Mouse (Mus musculus) liver, postnatal 0 days (tissue): Measurements from ENCODE around the gene Gm1043. TPM values are rescaled to one million over a fixed set of nuclear protein-coding genes. Genes with fewer than 3 reads are reported as not detected.

Experiments used
- ATAC-seq: fragments of 200-750 bp; cut with Nextera tagmentation; 2 replicates; pipeline ENCODE4 v1.8.0; 2017; ENCODE audit warnings: mild to moderate bottlenecking, moderate library complexity
- DNase-seq: peaks from one replicate; pipeline ENCODE4 v3.0.0-alpha.2; 2016
- H3K27ac ChIP-seq: fragments of 300-500 bp; sonication (generic); 2 replicates; pipeline ENCODE4 v1.5.1; 2014; ENCODE audit warnings: antibody characterized with exemption, moderate library complexity, mild to moderate bottlenecking, low read depth
- H3K27me3 ChIP-seq: fragments of 300-500 bp; sonication (generic); 2 replicates; pipeline ENCODE4 v1.6.1; 2014; ENCODE audit warnings: low read length, control low read depth, mixed read lengths; ENCODE audit not compliant: insufficient read depth
- H3K36me3 ChIP-seq: fragments of 300-500 bp; sonication (generic); replicated peaks from 2 replicates; pipeline ENCODE4 v1.6.1; 2014; ENCODE audit warnings: mild to moderate bottlenecking, control low read depth, low read length, moderate library complexity, mixed read lengths; ENCODE audit not compliant: insufficient read depth
- H3K4me1 ChIP-seq: fragments of 300-500 bp; sonication (generic); 2 replicates; pipeline ENCODE4 v1.6.1; 2014; ENCODE audit warnings: antibody characterized with exemption, mild to moderate bottlenecking, control low read depth; ENCODE audit not compliant: insufficient read depth
- H3K4me2 ChIP-seq: fragments of 300-500 bp; sonication (generic); 2 replicates; pipeline ENCODE4 v1.6.1; 2014; ENCODE audit warnings: low read depth, mild to moderate bottlenecking, low read length, moderate library complexity, mixed read lengths
- H3K4me3 ChIP-seq: fragments of 300-500 bp; sonication (generic); 2 replicates; pipeline ENCODE4 v1.5.1; 2014; ENCODE audit warnings: low read depth, low read length
- H3K9ac ChIP-seq: fragments of 300-500 bp; sonication (generic); replicated peaks from 2 replicates; pipeline ENCODE4 v1.6.1; 2014; ENCODE audit warnings: mild to moderate bottlenecking, moderate library complexity
- H3K9me3 ChIP-seq: fragments of 300-500 bp; sonication (generic); 2 replicates; pipeline ENCODE4 v1.6.1; 2016; ENCODE audit warnings: mild to moderate bottlenecking, control low read depth, low read length, mixed read lengths
- CTCF ChIP-seq: sonication (generic); IDR thresholded peaks from 2 replicates; pipeline ENCODE4 v1.5.1; 2016; ENCODE audit warnings: antibody characterized with exemption, low read depth
- EP300 ChIP-seq: IDR thresholded peaks from 2 replicates; pipeline ENCODE4 v1.6.1; 2016; ENCODE audit warnings: antibody characterized with exemption, low read depth, mild to moderate bottlenecking
- WGBS: fragments of 180-500 bp; shearing (Covaris S2); extraction: QIAGEN DNeasy Blood & Tissue Kit; methylation state at CpG from one replicate; pipeline ENCODE4 v1.1.7; 2014; ENCODE audit not compliant: insufficient replicate concordance; 5-methylcytosine and 5-hydroxymethylcytosine counted together
- polyA plus RNA-seq: library from polyadenylated mRNA; unstranded; fragments of >200 nt; fragmentation: Nextera tagmentation; extraction: Ambion mirVana; gene quantifications from 2 replicates; pipeline ENCODE4 v1.2.1, GENCODE M21; 2015

The Gm1043 gene
- polyA plus RNA-seq, 1 experiment from 2014 or later: not detected

GRCm38 (mm10) chr5:37117126-37117525 is 32.0 kb downstream of the Gm1043 start:
- Histone ChIP-seq H3K36me3 (no peaks in the 10 kb centered on the region), H3K27ac (no peak overlapping the region), H3K4me2 (no peak overlapping the region), H3K4me1 (no peaks in the 10 kb centered on the region), H3K9me3 (no peaks in the 10 kb centered on the region), H3K27me3 (no peaks in the 10 kb centered on the region), H3K4me3 (no peak overlapping the region), H3K9ac (no peak overlapping the region)
- TF ChIP-seq CTCF: peak; percentile 28; the same call in 1 of the 2 replicates
- no peak for TF ChIP-seq EP300
- no peak for ATAC-seq
- 54% methylated on average over 9 of the region's 9 CpGs for WGBS
- no peak for DNase-seq

DNA sequence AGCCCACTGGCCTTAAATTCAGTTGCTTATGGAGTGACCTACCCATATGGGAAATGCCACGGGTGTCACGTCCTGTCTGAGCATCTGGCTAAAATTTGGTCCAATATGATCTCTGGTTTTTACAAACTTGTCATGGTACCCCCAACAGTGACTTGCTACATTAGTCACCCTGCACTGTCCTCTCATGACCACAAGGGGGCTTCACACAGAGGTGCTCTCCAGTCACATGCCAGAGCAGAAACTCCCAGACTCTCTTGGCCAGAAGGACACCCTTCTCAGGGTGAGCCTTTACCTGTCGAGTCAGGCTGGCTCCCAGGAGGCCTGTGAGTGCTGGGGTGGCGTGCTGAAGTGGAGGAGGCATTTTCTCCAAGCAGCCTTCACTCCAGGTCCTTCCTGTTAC is 33.1 kb downstream of the Gm1043 start:
- peak; percentile 23 for DNase-seq
- H3K36me3 ChIP-seq: no peaks in the 10 kb centered on the region
- no peaks in the 10 kb centered on the region for H3K27me3 ChIP-seq
- no peak overlapping the region for H3K27ac ChIP-seq
- no peak overlapping the region for H3K9ac ChIP-seq
- ATAC-seq: no peak
- WGBS: 38% methylated on average over 4 of the region's 4 CpGs
- H3K4me2 ChIP-seq: no peak overlapping the region
- no peaks in the 10 kb centered on the region for H3K9me3 ChIP-seq
- TF ChIP-seq EP300: no peak
- peak; percentile 74 for TF ChIP-seq CTCF
- no peak overlapping the region for H3K4me3 ChIP-seq
- H3K4me1 ChIP-seq: no peaks in the 10 kb centered on the region

GRCm38 (mm10) chr5:37121186-37121680 is 36.1 kb downstream of the Gm1043 start:
- DNase-seq (no peak), ATAC-seq (no peak)
- Histone ChIP-seq H3K27ac (no peak overlapping the region), H3K4me3 (no peak overlapping the region), H3K4me2 (no peak overlapping the region), H3K4me1 (no peaks in the 10 kb centered on the region), H3K9me3 (no peaks in the 10 kb centered on the region), H3K27me3 (no peaks in the 10 kb centered on the region), H3K36me3 (no peaks in the 10 kb centered on the region), H3K9ac (no peak overlapping the region)
- 64% methylated on average over 7 of the region's 7 CpGs for WGBS
- TF ChIP-seq EP300 (no peak), CTCF (no peak)

DNA sequence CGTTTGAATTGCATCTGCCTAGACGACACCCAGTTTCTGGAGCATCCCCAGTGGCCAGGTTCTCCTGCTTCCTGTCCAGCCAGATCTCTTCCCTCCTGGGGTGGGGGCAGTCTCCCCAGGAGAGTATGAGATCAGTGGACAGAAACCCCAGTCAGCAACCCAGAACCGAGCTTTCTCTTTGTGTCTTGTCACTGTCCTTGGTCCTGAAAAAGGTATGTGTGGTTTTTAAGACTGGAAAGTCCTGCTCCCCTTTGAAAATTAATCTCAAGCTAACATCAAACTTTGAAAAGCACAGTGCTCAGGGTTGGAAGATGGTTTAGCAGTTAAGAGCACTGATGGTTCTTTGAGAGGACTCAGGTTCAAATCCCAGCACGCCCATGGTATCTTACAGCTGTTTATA is 46.7 kb downstream of the Gm1043 start:
- no peaks in the 10 kb centered on the region for H3K27me3 ChIP-seq
- no peaks in the 10 kb centered on the region for H3K4me1 ChIP-seq
- no peaks in the 10 kb centered on the region for H3K9me3 ChIP-seq
- no peak overlapping the region for H3K9ac ChIP-seq
- no peak overlapping the region for H3K27ac ChIP-seq
- TF ChIP-seq CTCF (no peak), EP300 (no peak)
- DNase-seq (no peak), ATAC-seq (no peak)
- 50% methylated on average over 4 of the region's 4 CpGs for WGBS
- H3K4me3 ChIP-seq: no peak overlapping the region
- no peak overlapping the region for H3K4me2 ChIP-seq
- no peaks in the 10 kb centered on the region for H3K36me3 ChIP-seq

DNA sequence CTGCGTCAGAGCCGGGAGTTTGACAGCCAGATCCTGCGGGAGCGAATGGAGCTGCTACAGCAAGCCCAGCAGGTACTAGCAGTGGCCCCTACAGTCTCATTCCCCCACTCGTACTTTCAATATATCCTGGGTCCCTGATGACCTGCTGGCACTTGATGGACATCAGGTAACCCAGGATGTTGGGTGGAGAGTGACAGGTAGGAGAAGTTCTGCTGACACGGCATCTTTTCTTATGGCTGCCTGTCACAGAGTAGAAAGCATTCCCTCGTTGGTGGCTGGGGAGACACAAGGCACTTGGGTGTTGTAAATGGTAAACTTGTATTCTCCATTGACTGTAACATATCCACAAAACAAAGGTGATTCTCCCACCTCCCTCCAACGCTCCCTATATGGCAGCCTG is 56.6 kb downstream of the Gm1043 start:
- DNase-seq (no peak), ATAC-seq (no peak)
- no peak overlapping the region for H3K4me3 ChIP-seq
- no peaks in the 10 kb centered on the region for H3K36me3 ChIP-seq
- no peak overlapping the region for H3K4me2 ChIP-seq
- H3K9me3 ChIP-seq: no peaks in the 10 kb centered on the region
- TF ChIP-seq CTCF: no peak
- H3K27me3 ChIP-seq: no peaks in the 10 kb centered on the region
- no peaks in the 10 kb centered on the region for H3K4me1 ChIP-seq
- no peak overlapping the region for H3K9ac ChIP-seq
- 68% methylated on average over 8 of the region's 8 CpGs for WGBS
- H3K27ac ChIP-seq: no peak overlapping the region

DNA sequence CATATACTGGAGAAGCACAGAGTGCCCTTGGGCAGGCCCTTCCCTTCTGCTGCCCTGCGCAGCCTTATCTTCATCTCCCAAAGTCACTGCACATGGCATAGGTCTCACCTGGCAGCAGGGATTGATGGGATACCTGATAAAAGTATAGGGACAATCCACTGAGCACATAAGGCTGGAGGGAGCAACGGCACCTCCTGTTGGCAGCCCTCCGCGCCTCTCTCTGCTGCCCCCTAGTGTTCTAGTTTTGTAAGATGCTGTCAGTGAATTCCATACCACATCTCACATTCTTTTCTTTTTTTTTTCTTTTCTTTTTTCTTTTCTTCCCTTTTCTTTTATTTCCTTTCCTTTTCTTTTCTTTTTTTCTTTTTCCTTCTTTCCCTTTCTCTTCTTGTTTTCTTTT is 62.4 kb downstream of the Gm1043 start:
- no peak for TF ChIP-seq EP300
- TF ChIP-seq CTCF: peak; percentile 80
- Histone ChIP-seq H3K36me3 (no peaks in the 10 kb centered on the region), H3K4me2 (no peak overlapping the region), H3K27ac (no peak overlapping the region), H3K9ac (no peak overlapping the region), H3K9me3 (no peaks in the 10 kb centered on the region), H3K4me1 (no peaks in the 10 kb centered on the region), H3K27me3 (no peaks in the 10 kb centered on the region), H3K4me3 (no peak overlapping the region)
- DNase-seq (peak; percentile 34), ATAC-seq (no peak)
- 16% methylated on average over 4 of the region's 4 CpGs for WGBS

GRCm38 (mm10) chr5:37150650-37151049 is 65.5 kb downstream of the Gm1043 start:
- H3K9me3 ChIP-seq: no peaks in the 10 kb centered on the region
- no peaks in the 10 kb centered on the region for H3K4me1 ChIP-seq
- WGBS: 51% methylated on average over 5 of the region's 5 CpGs
- ATAC-seq (no peak), DNase-seq (no peak)
- no peak overlapping the region for H3K27ac ChIP-seq
- no peak overlapping the region for H3K4me3 ChIP-seq
- H3K9ac ChIP-seq: no peak overlapping the region
- no peaks in the 10 kb centered on the region for H3K36me3 ChIP-seq
- no peaks in the 10 kb centered on the region for H3K27me3 ChIP-seq
- no peak overlapping the region for H3K4me2 ChIP-seq
- TF ChIP-seq CTCF: no peak
- TF ChIP-seq EP300: no peak
